Mouse (Mus musculus): ENCODE results near the gene Mrpl12. TPM values are rescaled to one million over a fixed set of nuclear protein-coding genes. Genes with fewer than 3 reads are reported as not detected.
A peak's percentile ranks its signal among the peaks of the same experiment; 100 is the strongest.

Gene Mrpl12
- total and polyA plus RNA-seq, 3 experiments: 60.3 to 363 (median 267) TPM

DNA sequence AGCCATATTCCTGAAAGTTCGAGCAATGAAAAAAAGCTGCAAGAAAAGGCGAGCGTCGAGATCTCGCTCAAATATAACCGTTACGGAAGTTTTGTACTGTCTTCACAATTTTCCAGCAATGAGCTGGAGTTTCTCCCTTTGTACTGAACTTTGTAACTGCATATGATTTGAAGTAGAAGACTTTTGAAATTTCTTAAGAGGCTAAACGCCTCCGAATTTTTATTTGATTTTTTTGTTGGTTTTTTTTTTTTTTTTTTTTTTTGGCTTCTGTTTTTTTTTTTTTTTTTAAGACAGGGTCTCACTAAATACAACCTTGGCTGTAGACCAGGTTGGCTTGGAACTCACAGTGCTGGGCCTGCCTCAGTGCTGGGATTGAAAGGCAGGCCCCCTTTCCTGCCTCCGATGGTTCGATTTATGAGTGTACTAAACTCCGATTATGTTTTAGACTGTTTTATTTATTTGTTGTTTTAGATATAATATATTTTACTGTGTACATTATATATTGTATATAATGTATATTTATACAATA is 46.5 kb upstream of the Mrpl12 start:
- no peak overlapping the region for H3K27ac ChIP-seq (ENCODE audit: insufficient read depth, low read depth)
- H3K27me3 ChIP-seq (replicated peaks): no peaks in the 10 kb centered on the region
- no peak for DNase-seq (ENCODE audit: extremely low read depth)
- no peak overlapping the region for H3K4me2 ChIP-seq (ENCODE audit: insufficient read depth, low read depth, poor library complexity, severe bottlenecking)
- H3K4me3 ChIP-seq (replicated peaks in 1 of 3; ENCODE audit: low read depth in 2 of 3, low read length in 2 of 3, poor library complexity in 1 of 3): peak overlapping the region; percentile 43 to 86 (median 50)
- H3K9ac ChIP-seq (ENCODE audit: insufficient read depth, low read depth): peak overlapping the region; percentile 79
- TF ChIP-seq SMC3 (IDR thresholded peaks at IDR 0.05; ENCODE audit: low read depth, low read length): no peak
- TF ChIP-seq ZNF384 (IDR thresholded peaks at IDR 0.05; ENCODE audit: low read depth, low read length): peak; percentile 93
- no peak for TF ChIP-seq MXI1 (IDR thresholded peaks at IDR 0.05; ENCODE audit: low read depth, low read length)
- no peak for TF ChIP-seq JUND (conservative IDR thresholded peaks at IDR 0.05; ENCODE audit: low read depth, low read length)
- TF ChIP-seq EP300 (IDR thresholded peaks at IDR 0.05; ENCODE audit: low read length): no peak
- TF ChIP-seq ETS1 (conservative IDR thresholded peaks at IDR 0.05; ENCODE audit: low read depth, low read length): no peak
- peak; percentile 8; the same call in 1 of the 2 replicates for TF ChIP-seq MAZ (IDR thresholded peaks at IDR 0.05; ENCODE audit: low read depth, low read length)
- no peak for TF ChIP-seq MYC (IDR thresholded peaks at IDR 0.05; ENCODE audit: low read depth, low read length)
- no peak for TF ChIP-seq TBP (conservative IDR thresholded peaks at IDR 0.05; ENCODE audit: low read depth, low read length)
- TF ChIP-seq TCF12 (IDR thresholded peaks at IDR 0.05; ENCODE audit: low read depth, low read length): no peak
- dilution Hi-C loops (cut with MboI; ENCODE audit: extremely low pct_ligation_motif_present, extremely low pct_unique_long_range_greater_than_20kb, low sequenced_read_pairs): no loop called here
- peaks cover 3 to 17% of the 10 kb centered on the region in 2 experiments; a peak in 3 of 4 replicates for H3K4me1 ChIP-seq (ENCODE audit: control insufficient read depth in 1 of 2, insufficient read depth in 2 of 2)
- H3K9me3 ChIP-seq (replicated peaks; ENCODE audit: low read length): no peaks in the 10 kb centered on the region
- H3K36me3 ChIP-seq (replicated peaks in 1 of 2; ENCODE audit: control insufficient read depth in 1 of 2, insufficient read depth in 1 of 2, low read length in 1 of 2): peaks cover 20 to 27% of the 10 kb centered on the region in 2 experiments
- H3K79me2 ChIP-seq (replicated peaks; ENCODE audit: control insufficient read depth, extremely low read depth, insufficient read depth, poor library complexity, severe bottlenecking): peaks cover 36% of the 10 kb centered on the region
- in situ Hi-C loops (cut with MboI; ENCODE audit: low pct_ligation_motif_present, low pct_unique_long_range_greater_than_20kb, low sequenced_read_pairs): loop anchor here (5.0 kb wide), 1 partner anchor 34 kb away; no protein-coding TSS in a partner anchor

DNA sequence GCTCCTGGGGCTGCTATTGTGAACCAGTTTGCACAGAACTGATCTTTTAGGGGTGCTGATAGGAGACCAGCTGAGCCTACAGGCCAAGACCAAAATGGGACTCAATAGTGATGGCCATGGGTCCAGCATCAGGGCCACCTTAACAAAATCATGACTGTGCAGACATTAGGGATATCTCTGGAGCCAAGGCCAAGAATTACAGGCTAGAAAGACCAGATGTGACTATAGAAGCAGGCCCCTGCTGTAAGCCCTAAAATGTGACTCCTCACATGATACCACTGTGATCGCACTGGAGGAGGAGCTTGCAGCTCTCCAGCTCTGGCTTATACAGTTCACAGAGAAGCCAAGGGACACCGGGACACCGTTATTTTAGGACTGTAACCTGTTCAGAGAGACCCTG is 42.1 kb upstream of the Mrpl12 start, which contains the start of gene Tspan10:
TSS of gene Tspan10 (plus strand) at position 301 of the 400 bp plus-strand sequence.
- in situ Hi-C loops (cut with MboI; ENCODE audit: low pct_ligation_motif_present, low pct_unique_long_range_greater_than_20kb, low sequenced_read_pairs): no loop called here
- dilution Hi-C loops (cut with MboI; ENCODE audit: extremely low pct_ligation_motif_present, extremely low pct_unique_long_range_greater_than_20kb, low sequenced_read_pairs): no loop called here
- Histone ChIP-seq H3K27ac (ENCODE audit: insufficient read depth, low read depth) (no peak within 1 kb of the TSS), H3K9me3 (replicated peaks; ENCODE audit: low read length) (no peaks in the 10 kb centered on the region), H3K4me2 (ENCODE audit: insufficient read depth, low read depth, poor library complexity, severe bottlenecking) (no peak within 1 kb of the TSS), H3K36me3 (replicated peaks in 1 of 2; ENCODE audit: control insufficient read depth in 1 of 2, insufficient read depth in 1 of 2, low read length in 1 of 2) (no peaks in the 10 kb centered on the region), H3K27me3 (replicated peaks) (no peaks in the 10 kb centered on the region), H3K79me2 (replicated peaks; ENCODE audit: control insufficient read depth, extremely low read depth, insufficient read depth, poor library complexity, severe bottlenecking) (peaks cover 1% of the 10 kb centered on the region), H3K9ac (ENCODE audit: insufficient read depth, low read depth) (no peak within 1 kb of the TSS), H3K4me3 (replicated peaks in 1 of 3; ENCODE audit: low read depth in 2 of 3, low read length in 2 of 3, poor library complexity in 1 of 3) (no peak within 1 kb of the TSS), H3K4me1 (ENCODE audit: control insufficient read depth in 1 of 2, insufficient read depth in 2 of 2) (peaks cover 19 to 29% of the 10 kb centered on the region in 2 experiments)
- DNase-seq (ENCODE audit: extremely low read depth): no peak
- no peak for TF ChIP-seq IRF4 (IDR thresholded peaks at IDR 0.05; ENCODE audit: low read depth, low read length)
- no peak for TF ChIP-seq JUND (conservative IDR thresholded peaks at IDR 0.05; ENCODE audit: low read depth, low read length)
- no peak for TF ChIP-seq RCOR1 (conservative IDR thresholded peaks at IDR 0.05; ENCODE audit: low read depth, low read length)
- no peak for TF ChIP-seq CTCF (conservative IDR thresholded peaks at IDR 0.05 in 1 of 2, IDR thresholded peaks at IDR 0.05 in 1 of 2; ENCODE audit: low read depth in 2 of 2, low read length in 2 of 2)
- no peak for TF ChIP-seq POLR2A (IDR thresholded peaks at IDR 0.05; ENCODE audit: low read depth, low read length)
- TF ChIP-seq TCF12 (IDR thresholded peaks at IDR 0.05; ENCODE audit: low read depth, low read length): no peak
- no peak for TF ChIP-seq NELFE (IDR thresholded peaks at IDR 0.05; ENCODE audit: low read depth, low read length)
- no peak for TF ChIP-seq MEF2A (IDR thresholded peaks at IDR 0.05; ENCODE audit: borderline replicate concordance, low read depth, low read length)
- TF ChIP-seq UBTF (IDR thresholded peaks at IDR 0.05; ENCODE audit: low read depth, low read length): no peak
- TF ChIP-seq CHD2 (IDR thresholded peaks at IDR 0.05; ENCODE audit: low read length): no peak
- TF ChIP-seq MAZ (IDR thresholded peaks at IDR 0.05; ENCODE audit: low read depth, low read length): no peak
- no peak for TF ChIP-seq NRF1 (IDR thresholded peaks at IDR 0.05; ENCODE audit: low read depth, low read length)
- TF ChIP-seq ZKSCAN1 (IDR thresholded peaks at IDR 0.05; ENCODE audit: borderline replicate concordance, low read depth, low read length): no peak
- no peak for TF ChIP-seq CHD1 (IDR thresholded peaks at IDR 0.05; ENCODE audit: low read depth, low read length)
